ENCODE assay signal across 9 mouse cellular contexts in the genomic region with DNA sequence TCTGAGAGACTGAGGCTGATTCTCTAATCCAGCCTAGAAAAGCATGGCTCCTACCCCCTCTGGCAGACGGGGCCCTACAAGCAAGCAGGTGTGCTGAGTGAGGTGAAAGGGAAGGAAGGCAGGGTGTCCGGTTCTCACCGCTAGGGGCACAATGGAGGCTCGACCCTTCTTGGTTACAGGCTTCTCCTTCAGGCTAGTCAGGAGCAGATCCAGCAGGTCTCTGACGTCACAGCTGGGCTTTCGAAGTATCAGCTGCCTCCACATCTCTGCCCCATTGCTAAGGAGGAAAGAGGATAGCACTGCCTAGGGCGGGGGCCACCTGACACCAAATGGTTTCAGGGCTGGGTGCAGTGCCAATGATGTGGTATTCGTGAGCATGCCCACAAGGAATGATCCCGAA. TPM values are rescaled to one million over a fixed set of nuclear protein-coding genes. Genes with fewer than 3 reads are reported as not detected.
DNase-seq lines count a peak whose midpoint lies in the region; ATAC-seq and TF ChIP-seq lines count a peak whose summit lies in the region.
"Had no signal": no experiment of that assay in that cellular context is flagged by ENCODE, and none has a peak within 500 bp of the region (broad histone marks: within the 10 kb centered on the region; RNA-seq: fewer than 3 reads in every experiment).

No protein-coding gene starts in this region.

- H3K36me3 ChIP-seq in C2C12 (ENCODE audit: control insufficient read depth, insufficient read depth) = no peaks in the 10 kb centered on the region
- no peaks in the 10 kb centered on the region for H3K36me3 ChIP-seq in embryonic facial prominence, embryonic 10.5 days (replicated peaks)
- H3K36me3 ChIP-seq in hindbrain, postnatal 0 days (ENCODE audit: insufficient read depth, low read length) = no peaks in the 10 kb centered on the region
- H3K36me3 ChIP-seq in limb, embryonic 13.5 days = no peaks in the 10 kb centered on the region
- H3K36me3 ChIP-seq in neural tube, embryonic 14.5 days (ENCODE audit: control insufficient read depth, insufficient read depth, low read length) = no peaks in the 10 kb centered on the region

- H3K79me2 ChIP-seq in C2C12 (ENCODE audit: control insufficient read depth, insufficient read depth) = no peaks in the 10 kb centered on the region

- peaks cover 50% of the 10 kb centered on the region for H3K27me3 ChIP-seq in C2C12 (ENCODE audit: control insufficient read depth, insufficient read depth, insufficient read length)
- H3K27me3 ChIP-seq in embryonic facial prominence, embryonic 10.5 days (replicated peaks; ENCODE audit: low read depth, poor library complexity, severe bottlenecking) = peaks cover 23% of the 10 kb centered on the region; the same call in 1 of the 2 replicates
- H3K27me3 ChIP-seq in hindbrain, postnatal 0 days (ENCODE audit: insufficient read depth, low read length) = no peaks in the 10 kb centered on the region
- H3K27me3 ChIP-seq in limb, embryonic 13.5 days = 0 out of 2 replicates have a peak, but pooled peaks cover 11% of the 10 kb centered on the region
- no peaks in the 10 kb centered on the region for H3K27me3 ChIP-seq in neural tube, embryonic 14.5 days (ENCODE audit: control insufficient read depth, insufficient read depth, low read length)

- DNase-seq in cerebellum, postnatal 10 days = peak; percentile 56 to 66
- DNase-seq in cerebellum, adult 11-12 months = no peak
- DNase-seq in embryonic facial prominence, embryonic 10.5 days (ENCODE audit: low spot score) = peak; percentile 77
- peak; percentile 63 for DNase-seq in hindbrain, postnatal 0 days (ENCODE audit: low spot score)
- no peak for DNase-seq in spleen, postnatal 36 days (ENCODE audit: low spot score in 2 of 2)

- H3K4me1 ChIP-seq in embryonic facial prominence, embryonic 10.5 days = peaks cover 19% of the 10 kb centered on the region
- peaks cover 21% of the 10 kb centered on the region for H3K4me1 ChIP-seq in hindbrain, postnatal 0 days (ENCODE audit: insufficient read depth, low read length)
- H3K4me1 ChIP-seq in limb, embryonic 13.5 days = peaks cover 24% of the 10 kb centered on the region
- H3K4me1 ChIP-seq in neural tube, embryonic 14.5 days (ENCODE audit: control insufficient read depth, insufficient read depth, low read length) = peaks cover 22% of the 10 kb centered on the region; the same call in 1 of the 2 replicates

- H3K27ac ChIP-seq in embryonic facial prominence, embryonic 10.5 days (replicated peaks) = no peak overlapping the region
- 0 out of 2 replicates have a peak overlapping the region, but pooled peaks have one; percentile 11 for H3K27ac ChIP-seq in hindbrain, postnatal 0 days
- H3K27ac ChIP-seq in limb, embryonic 13.5 days = 0 out of 2 replicates have a peak overlapping the region, but pooled peaks have one; percentile 10
- peak overlapping the region; percentile 40; the same call in 1 of the 2 replicates for H3K27ac ChIP-seq in neural tube, embryonic 14.5 days (ENCODE audit: low read depth, low read length)

- 20% methylated on average over 9 of the region's 9 CpGs for WGBS in embryonic facial prominence, embryonic 10.5 days
- WGBS in hindbrain, postnatal 0 days = 14% methylated on average over 9 of the region's 9 CpGs
- WGBS in limb, embryonic 13.5 days = 13% methylated on average over 9 of the region's 9 CpGs
- WGBS in neural tube, embryonic 14.5 days = 18% methylated on average over 9 of the region's 9 CpGs

- H3K9ac ChIP-seq in hindbrain, postnatal 0 days (replicated peaks; ENCODE audit: low read length) = no peak overlapping the region
- H3K9ac ChIP-seq in limb, embryonic 13.5 days = no peak overlapping the region
- no peak overlapping the region for H3K9ac ChIP-seq in neural tube, embryonic 14.5 days (replicated peaks; ENCODE audit: low read depth, low read length)

- H3K79me3 ChIP-seq in C2C12 (ENCODE audit: low read depth) = no peaks in the 10 kb centered on the region

- peak; percentile 53 for TF ChIP-seq CTCF in C2C12 (IDR thresholded peaks at IDR 0.05; ENCODE audit: control insufficient read depth, insufficient read depth, insufficient read length)
- peak; percentile 74 for TF ChIP-seq CTCF in hindbrain, postnatal 0 days (IDR thresholded peaks at IDR 0.05; ENCODE audit: low read depth)

- H3K4me3 ChIP-seq in C2C12 (ENCODE audit: insufficient read depth, poor library complexity, severe bottlenecking) = no peak overlapping the region
- H3K4me3 ChIP-seq in embryonic facial prominence, embryonic 10.5 days = no peak overlapping the region
- H3K4me3 ChIP-seq in hindbrain, postnatal 0 days (ENCODE audit: low read length) = no peak overlapping the region
- H3K4me3 ChIP-seq in limb, embryonic 13.5 days = no peak overlapping the region
- no peak overlapping the region for H3K4me3 ChIP-seq in neural tube, embryonic 14.5 days (ENCODE audit: low read depth, low read length)

- ATAC-seq in hindbrain, postnatal 0 days = peak; percentile 36
- ATAC-seq in limb, embryonic 13.5 days (ENCODE audit: low FRiP score, low read depth) = peak; percentile 64; the same call in 1 of the 2 replicates
- ATAC-seq in neural tube, embryonic 14.5 days (ENCODE audit: low read depth) = peak; percentile 21; the same call in 1 of the 2 replicates

- H3K9me3 ChIP-seq in embryonic facial prominence, embryonic 10.5 days = no peaks in the 10 kb centered on the region
- no peaks in the 10 kb centered on the region for H3K9me3 ChIP-seq in hindbrain, postnatal 0 days (ENCODE audit: low read length)
- H3K9me3 ChIP-seq in limb, embryonic 13.5 days = no peaks in the 10 kb centered on the region
- H3K9me3 ChIP-seq in neural tube, embryonic 14.5 days (ENCODE audit: control insufficient read depth, low read length) = no peaks in the 10 kb centered on the region

- H3K4me2 ChIP-seq in hindbrain, postnatal 0 days (ENCODE audit: low read depth, low read length) = no peak overlapping the region
- H3K4me2 ChIP-seq in limb, embryonic 13.5 days (replicated peaks) = peak overlapping the region; percentile 31; the same call in 1 of the 2 replicates
- H3K4me2 ChIP-seq in neural tube, embryonic 14.5 days (ENCODE audit: low read depth, low read length) = no peak overlapping the region

- no peak overlapping the region for H3ac ChIP-seq in C2C12 (ENCODE audit: control insufficient read depth, insufficient read length, low read depth)

TF ChIP-seq in C2C12, 6 proteins besides CTCF, POLR2A, EP300 and RAD21:
- no peak for TF ChIP-seq CEBPB (IDR thresholded peaks at IDR 0.05; ENCODE audit: low read depth)
- TF ChIP-seq MYOG (IDR thresholded peaks at IDR 0.05; ENCODE audit: control insufficient read depth, extremely low read depth, insufficient read length) = no peak
- no peak for TF ChIP-seq MYOD1 (IDR thresholded peaks at IDR 0.05; ENCODE audit: control insufficient read depth, insufficient read length, low read depth)
- TF ChIP-seq MAX (IDR thresholded peaks at IDR 0.05) = no peak
- no peak for TF ChIP-seq FOSL1 (IDR thresholded peaks at IDR 0.05; ENCODE audit: insufficient read depth, low read length, poor library complexity, severe bottlenecking)
- no peak for TF ChIP-seq USF1 (IDR thresholded peaks at IDR 0.05; ENCODE audit: low read depth)

RNA-seq across cellular contexts. Expression of a gene that starts 21.2 kb away (rescaled TPM):
- 24.7 TPM for polyA plus RNA-seq in C2C12 (2012; fragmentation: generic; extraction: Trizol)
- 107 and 117 TPM in 2 replicates for polyA plus RNA-seq in embryonic facial prominence, embryonic 10.5 days (2016; fragmentation: Nextera tagmentation; extraction: Ambion mirVana)
- total RNA-seq in hindbrain, postnatal 0 days (2014; rRNA removed) = 106 and 118 TPM in 2 replicates
- 83.0 and 84.0 TPM in 2 replicates for polyA plus RNA-seq in hindbrain, postnatal 0 days (2015; fragmentation: Nextera tagmentation; extraction: Ambion mirVana)
- 110 and 113 TPM in 2 replicates for polyA plus RNA-seq in limb, embryonic 13.5 days (2015; fragmentation: Nextera tagmentation; extraction: Ambion mirVana)
- polyA plus RNA-seq in neural tube, embryonic 14.5 days (2014; fragmentation: Nextera tagmentation; extraction: Ambion mirVana) = 128 and 134 TPM in 2 replicates

RNA-seq across cellular contexts. Expression of a gene that starts 30.7 kb away (rescaled TPM):
- not detected for polyA plus RNA-seq in C2C12 (2012; fragmentation: generic; extraction: Trizol)
- polyA plus RNA-seq in embryonic facial prominence, embryonic 10.5 days (2016; fragmentation: Nextera tagmentation; extraction: Ambion mirVana) = 0.05 and 0.08 TPM in 2 replicates
- total RNA-seq in hindbrain, postnatal 0 days (2014; rRNA removed) = 0.68 and 0.99 TPM in 2 replicates
- polyA plus RNA-seq in hindbrain, postnatal 0 days (2015; fragmentation: Nextera tagmentation; extraction: Ambion mirVana) = 0.59 and 0.98 TPM in 2 replicates
- polyA plus RNA-seq in limb, embryonic 13.5 days (2015; fragmentation: Nextera tagmentation; extraction: Ambion mirVana) = 0.51 and 0.70 TPM in 2 replicates
- 1.1 and 1.4 TPM in 2 replicates for polyA plus RNA-seq in neural tube, embryonic 14.5 days (2014; fragmentation: Nextera tagmentation; extraction: Ambion mirVana)

RNA-seq across cellular contexts. Expression of a gene that starts 33.7 kb away (rescaled TPM):
- not detected for polyA plus RNA-seq in C2C12 (2012; fragmentation: generic; extraction: Trizol)
- 0.11 and 0.40 TPM in 2 replicates for polyA plus RNA-seq in embryonic facial prominence, embryonic 10.5 days (2016; fragmentation: Nextera tagmentation; extraction: Ambion mirVana)
- not detected in 2 replicates for total RNA-seq in hindbrain, postnatal 0 days (2014; rRNA removed)
- not detected in 2 replicates for polyA plus RNA-seq in hindbrain, postnatal 0 days (2015; fragmentation: Nextera tagmentation; extraction: Ambion mirVana)
- polyA plus RNA-seq in limb, embryonic 13.5 days (2015; fragmentation: Nextera tagmentation; extraction: Ambion mirVana) = 0.26 and 0.28 TPM in 2 replicates
- polyA plus RNA-seq in neural tube, embryonic 14.5 days (2014; fragmentation: Nextera tagmentation; extraction: Ambion mirVana) = not detected in 2 replicates
- total RNA-seq: layer of hippocampus, adult 18-20 months had no signal

RNA-seq across cellular contexts. Expression of a gene that starts 49.1 kb away (rescaled TPM):
- polyA plus RNA-seq in C2C12 (2012; fragmentation: generic; extraction: Trizol) = 7.6 TPM
- polyA plus RNA-seq in embryonic facial prominence, embryonic 10.5 days (2016; fragmentation: Nextera tagmentation; extraction: Ambion mirVana) = 16.3 and 17.0 TPM in 2 replicates
- total RNA-seq in hindbrain, postnatal 0 days (2014; rRNA removed) = 8.4 and 12.1 TPM in 2 replicates
- 7.4 and 9.1 TPM in 2 replicates for polyA plus RNA-seq in hindbrain, postnatal 0 days (2015; fragmentation: Nextera tagmentation; extraction: Ambion mirVana)
- polyA plus RNA-seq in limb, embryonic 13.5 days (2015; fragmentation: Nextera tagmentation; extraction: Ambion mirVana) = 13.6 and 15.6 TPM in 2 replicates
- 8.8 and 9.9 TPM in 2 replicates for polyA plus RNA-seq in neural tube, embryonic 14.5 days (2014; fragmentation: Nextera tagmentation; extraction: Ambion mirVana)

Comparison
In these comparisons a context has a peak if more than half of its experiments do, and no peak if none do; other contexts are left out.
1. DNase-seq: peak in cerebellum, postnatal 10 days (2 of 2), embryonic facial prominence, embryonic 10.5 days (single experiment) and hindbrain, postnatal 0 days (single experiment); none in cerebellum, adult 11-12 months (single experiment) and spleen, postnatal 36 days (0 of 2).
2. Peak in every context shown above with its lines, with median percentiles within 50 percentile points of each other: ATAC-seq.